Mouse (Mus musculus) embryonic fibroblast, embryonic 13.5 days (primary cell): ENCODE measurements at regions not wholly inside any gene's neighbourhood (a gene's known extent, or its start where the extent isn't known, plus 50 kb on each side); places are given as distances from the start of the nearest gene placed in this dataset.

ENCODE experiments used
- CTCF ChIP-seq: IDR thresholded peaks from 2 replicates; pipeline ENCODE4 v1.5.1; 2011; ENCODE audit warnings: mild to moderate bottlenecking, control low read depth, low read length, moderate library complexity, borderline replicate concordance; ENCODE audit not compliant: insufficient read depth
- POLR2A ChIP-seq: IDR thresholded peaks from 2 replicates; pipeline ENCODE4 v1.6.1; 2011; ENCODE audit warnings: low read depth, mild to moderate bottlenecking, control low read depth, low read length, moderate library complexity

DNA sequence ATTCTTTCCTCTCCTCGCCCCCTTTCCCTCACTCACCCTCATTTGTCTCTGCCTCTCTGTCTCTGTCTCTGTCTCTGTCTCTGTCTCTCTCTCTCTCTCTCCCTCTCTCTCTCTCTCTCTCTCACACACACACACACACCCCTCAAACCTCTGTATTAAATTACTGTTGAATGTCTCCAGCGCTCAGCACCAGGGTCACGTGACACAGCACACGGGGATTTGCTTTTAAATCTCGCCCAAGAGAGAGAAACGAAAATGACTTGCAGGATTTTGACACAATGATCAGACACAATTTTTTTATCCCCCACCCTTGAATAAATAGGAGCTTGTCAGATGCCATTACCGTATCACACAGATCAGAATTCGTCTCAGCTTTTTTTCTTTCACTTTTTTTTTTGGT lies 125.2 kb downstream of the En1 start:
- no peak for TF ChIP-seq POLR2A
- no peak for TF ChIP-seq CTCF
